Mouse (Mus musculus): ENCODE results near the gene Lect2. TPM values are rescaled to one million over a fixed set of nuclear protein-coding genes. Genes with fewer than 3 reads are reported as not detected.
A peak's percentile ranks its signal among the peaks of the same experiment; 100 is the strongest.

Gene Lect2
- polyA plus RNA-seq, 1 experiment from 2014 or later, result 0.88 TPM

DNA sequence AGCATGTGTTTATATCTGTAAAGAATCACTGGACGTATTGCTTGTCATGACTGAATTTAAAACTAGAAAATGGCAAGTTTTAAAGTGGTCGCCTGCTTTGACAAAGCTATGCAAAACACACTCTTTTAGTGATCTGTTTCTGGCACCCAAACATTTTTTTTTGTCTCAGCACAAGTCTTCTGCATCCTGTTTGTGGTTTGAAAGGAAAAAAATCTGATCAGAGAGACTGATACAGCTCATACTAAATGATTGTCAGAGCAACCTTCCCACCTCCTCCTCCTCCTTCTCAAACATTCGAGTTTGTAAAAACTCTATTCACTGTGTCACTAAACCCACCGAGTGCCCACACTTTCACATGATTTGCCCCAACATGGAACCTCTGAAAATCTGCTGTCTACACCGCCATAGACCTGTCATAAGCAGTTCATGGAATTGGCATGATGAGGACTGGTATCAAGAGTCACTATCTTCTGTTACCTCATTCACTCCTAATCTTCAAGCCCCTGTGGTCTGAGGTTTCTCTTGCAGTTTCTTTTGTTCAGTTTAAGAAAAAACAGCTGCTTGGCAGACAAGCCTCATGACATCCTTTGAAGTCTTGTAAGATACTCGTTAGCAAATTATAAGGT lies 41.3 kb downstream of the Lect2 start:
- H3K4me1 ChIP-seq (replicated peaks; ENCODE audit: insufficient read depth, low read length), result no peaks in the 10 kb centered on the region
- no peak overlapping the region for H3K27ac ChIP-seq
- 73% methylated on average over 6 of the region's 6 CpGs for WGBS
- no peak overlapping the region for H3K9ac ChIP-seq (ENCODE audit: low read depth, low read length)
- DNase-seq (ENCODE audit: low spot score), result no peak
- ATAC-seq (replicated peaks; ENCODE audit: low FRiP score, low read depth), result no peak
- no peaks in the 10 kb centered on the region for H3K27me3 ChIP-seq (ENCODE audit: insufficient read depth, low read length)
- H3K9me3 ChIP-seq (replicated peaks; ENCODE audit: low read length), result no peaks in the 10 kb centered on the region
- no peaks in the 10 kb centered on the region for H3K36me3 ChIP-seq (ENCODE audit: insufficient read depth, low read length)
- no peak overlapping the region for H3K4me2 ChIP-seq (ENCODE audit: low read length)
- no peak for TF ChIP-seq CTCF (IDR thresholded peaks at IDR 0.05; ENCODE audit: low read depth)
- H3K4me3 ChIP-seq (replicated peaks; ENCODE audit: low read depth, low read length), result no peak overlapping the region

DNA sequence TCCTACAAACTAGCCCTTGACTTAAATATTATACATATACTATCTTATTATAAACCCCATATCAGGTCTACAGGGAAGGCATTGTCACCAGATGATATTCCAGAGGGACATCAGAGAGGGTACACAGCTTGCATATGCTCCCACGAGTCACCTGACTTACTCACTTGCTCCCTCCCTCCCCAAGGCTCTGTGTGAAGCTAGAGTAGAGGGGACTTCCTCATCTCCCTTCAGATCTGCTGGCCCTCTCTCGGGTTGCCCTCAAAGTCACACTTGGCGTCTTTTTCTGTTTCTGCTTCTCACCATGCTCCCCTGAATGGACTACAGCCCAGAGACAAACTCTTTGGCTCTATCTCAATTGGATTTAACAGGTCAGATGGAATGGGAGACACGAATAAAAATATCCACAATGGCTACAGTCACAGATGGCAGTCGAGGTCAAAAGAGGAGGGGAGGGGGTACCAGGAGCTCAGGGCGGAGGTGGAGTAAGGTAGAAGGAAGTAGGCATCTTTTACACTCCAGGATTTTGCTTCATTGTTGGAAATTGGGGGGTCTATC lies 46.4 kb downstream of the Lect2 start:
- DNase-seq (ENCODE audit: low spot score), result no peak
- Histone ChIP-seq H3K4me2 (ENCODE audit: low read length) (no peak overlapping the region), H3K9me3 (replicated peaks; ENCODE audit: low read length) (no peaks in the 10 kb centered on the region), H3K4me1 (replicated peaks; ENCODE audit: insufficient read depth, low read length) (no peaks in the 10 kb centered on the region), H3K4me3 (replicated peaks; ENCODE audit: low read depth, low read length) (no peak overlapping the region), H3K27me3 (ENCODE audit: insufficient read depth, low read length) (no peaks in the 10 kb centered on the region), H3K9ac (ENCODE audit: low read depth, low read length) (no peak overlapping the region), H3K36me3 (ENCODE audit: insufficient read depth, low read length) (no peaks in the 10 kb centered on the region), H3K27ac (no peak overlapping the region)
- ATAC-seq (replicated peaks; ENCODE audit: low FRiP score, low read depth), result no peak
- no peak for TF ChIP-seq CTCF (IDR thresholded peaks at IDR 0.05; ENCODE audit: low read depth)
- WGBS, result 71% methylated on average over 6 of the region's 6 CpGs

DNA sequence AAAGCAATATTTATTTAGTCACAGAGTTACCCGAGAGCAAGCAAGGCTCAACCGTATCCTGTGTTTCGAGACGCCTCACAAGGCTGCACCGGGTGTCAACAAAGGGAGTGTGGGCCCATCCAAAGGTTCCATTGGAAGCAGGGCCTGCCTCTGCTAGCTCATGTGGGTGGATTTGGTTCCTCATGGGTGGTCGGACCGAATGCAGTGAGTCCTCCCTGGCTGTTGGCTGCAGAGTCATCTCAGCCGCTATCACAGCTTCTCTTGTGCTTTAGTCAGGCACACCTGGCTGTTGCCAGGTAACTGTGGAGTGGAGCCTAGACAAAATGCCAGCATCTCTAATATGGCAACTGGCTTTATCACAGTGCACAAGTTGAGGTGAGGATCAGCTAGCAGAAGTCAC lies 47.7 kb downstream of the Lect2 start:
- Histone ChIP-seq H3K9me3 (replicated peaks; ENCODE audit: low read length) (no peaks in the 10 kb centered on the region), H3K27me3 (ENCODE audit: insufficient read depth, low read length) (no peaks in the 10 kb centered on the region), H3K27ac (no peak overlapping the region), H3K4me1 (replicated peaks; ENCODE audit: insufficient read depth, low read length) (no peaks in the 10 kb centered on the region), H3K36me3 (ENCODE audit: insufficient read depth, low read length) (no peaks in the 10 kb centered on the region), H3K4me3 (replicated peaks; ENCODE audit: low read depth, low read length) (no peak overlapping the region), H3K4me2 (ENCODE audit: low read length) (no peak overlapping the region), H3K9ac (ENCODE audit: low read depth, low read length) (no peak overlapping the region)
- DNase-seq (ENCODE audit: low spot score) (peak; percentile 57), ATAC-seq (replicated peaks; ENCODE audit: low FRiP score, low read depth) (peak; percentile 72)
- 46% methylated on average over 8 of the region's 8 CpGs for WGBS
- TF ChIP-seq CTCF (IDR thresholded peaks at IDR 0.05; ENCODE audit: low read depth), result no peak

DNA sequence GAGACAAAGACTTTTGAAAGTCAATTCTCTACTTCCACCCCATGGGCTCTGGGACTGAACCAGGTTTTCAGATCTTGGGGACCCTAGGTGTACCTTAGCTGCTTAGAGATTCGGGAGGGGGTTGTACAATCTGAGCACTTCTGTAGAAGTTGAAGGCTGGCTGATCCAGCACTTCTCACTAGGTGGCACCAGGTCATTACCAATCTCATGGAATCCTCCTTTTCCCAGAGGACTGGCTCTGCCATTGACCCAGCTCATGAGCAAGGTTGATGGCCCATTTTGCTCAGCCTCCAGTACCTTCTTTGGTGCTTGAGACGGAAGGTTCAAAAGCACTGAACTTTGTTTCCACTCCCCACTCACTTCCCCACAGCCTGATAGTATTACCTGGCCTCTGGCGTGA lies 48.2 kb downstream of the Lect2 start:
- Histone ChIP-seq H3K4me2 (ENCODE audit: low read length) (no peak overlapping the region), H3K36me3 (ENCODE audit: insufficient read depth, low read length) (no peaks in the 10 kb centered on the region), H3K9ac (ENCODE audit: low read depth, low read length) (no peak overlapping the region), H3K27me3 (ENCODE audit: insufficient read depth, low read length) (no peaks in the 10 kb centered on the region), H3K9me3 (replicated peaks; ENCODE audit: low read length) (no peaks in the 10 kb centered on the region), H3K4me3 (replicated peaks; ENCODE audit: low read depth, low read length) (no peak overlapping the region), H3K4me1 (replicated peaks; ENCODE audit: insufficient read depth, low read length) (no peaks in the 10 kb centered on the region), H3K27ac (no peak overlapping the region)
- ATAC-seq (replicated peaks; ENCODE audit: low FRiP score, low read depth) (peak; percentile 59), DNase-seq (ENCODE audit: low spot score) (no peak)
- 37% methylated on average over 3 of the region's 3 CpGs for WGBS
- TF ChIP-seq CTCF (IDR thresholded peaks at IDR 0.05; ENCODE audit: low read depth), result peak; percentile 68

DNA sequence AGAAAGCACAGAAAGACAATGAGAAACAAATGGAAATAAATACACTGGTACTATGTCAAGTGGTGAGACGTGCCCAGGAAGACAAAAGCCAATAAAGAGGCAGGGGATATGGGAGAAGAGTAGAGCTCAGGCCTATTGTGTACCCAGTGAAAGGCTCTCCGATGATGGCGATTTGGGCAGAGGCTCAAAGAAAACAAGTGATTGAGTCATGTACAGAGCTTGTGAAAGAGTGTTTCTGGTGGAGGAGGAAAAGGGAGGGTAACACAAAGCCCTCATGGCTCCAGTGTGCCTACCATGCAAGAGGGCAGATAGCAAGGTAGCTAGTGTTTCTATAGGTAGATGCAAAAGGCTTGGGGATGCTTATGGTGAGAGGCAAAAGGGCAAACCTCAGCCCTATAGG lies 53.9 kb downstream of the Lect2 start:
- no peak for DNase-seq (ENCODE audit: low spot score)
- Histone ChIP-seq H3K9ac (ENCODE audit: low read depth, low read length) (no peak overlapping the region), H3K4me2 (ENCODE audit: low read length) (no peak overlapping the region), H3K4me1 (replicated peaks; ENCODE audit: insufficient read depth, low read length) (no peaks in the 10 kb centered on the region), H3K27me3 (ENCODE audit: insufficient read depth, low read length) (no peaks in the 10 kb centered on the region), H3K4me3 (replicated peaks; ENCODE audit: low read depth, low read length) (no peak overlapping the region), H3K27ac (no peak overlapping the region), H3K9me3 (replicated peaks; ENCODE audit: low read length) (no peaks in the 10 kb centered on the region), H3K36me3 (ENCODE audit: insufficient read depth, low read length) (no peaks in the 10 kb centered on the region)
- WGBS, result 70% methylated on average over 3 of the region's 3 CpGs
- TF ChIP-seq CTCF (IDR thresholded peaks at IDR 0.05; ENCODE audit: low read depth), result no peak
- no peak for ATAC-seq (replicated peaks; ENCODE audit: low FRiP score, low read depth)

Other genes with a start within 250 kb of the Lect2 start
- not detected in 2 replicates for gene Gm3045, start 121.9 kb downstream of the Lect2 start, polyA plus RNA-seq (2015; fragmentation: Nextera tagmentation; extraction: Ambion mirVana)
- gene Slc25a48, start 110.1 kb downstream of the Lect2 start, polyA plus RNA-seq (2015; fragmentation: Nextera tagmentation; extraction: Ambion mirVana), result 0.79 and 0.94 TPM in 2 replicates
- not detected in 2 replicates for gene Il9, start 66.3 kb downstream of the Lect2 start, polyA plus RNA-seq (2015; fragmentation: Nextera tagmentation; extraction: Ambion mirVana)
- gene Fbxl21, start 26.0 kb downstream of the Lect2 start, polyA plus RNA-seq (2015; fragmentation: Nextera tagmentation; extraction: Ambion mirVana), result 2.7 and 2.8 TPM in 2 replicates
- 116 and 133 TPM in 2 replicates for gene Tgfbi, start 61.0 kb upstream of the Lect2 start, polyA plus RNA-seq (2015; fragmentation: Nextera tagmentation; extraction: Ambion mirVana)
- 23.9 and 26.3 TPM in 2 replicates for gene Smad5, start 154.5 kb upstream of the Lect2 start, polyA plus RNA-seq (2015; fragmentation: Nextera tagmentation; extraction: Ambion mirVana)
- gene Gm45623, start 205.3 kb upstream of the Lect2 start, polyA plus RNA-seq (2015; fragmentation: Nextera tagmentation; extraction: Ambion mirVana), result not detected in 2 replicates